Mouse (Mus musculus): ENCODE measurements at regions not wholly inside any gene's neighbourhood (a gene's known extent, or its start where the extent isn't known, plus 50 kb on each side); places are given as distances from the start of the nearest gene placed in this dataset.

DNA sequence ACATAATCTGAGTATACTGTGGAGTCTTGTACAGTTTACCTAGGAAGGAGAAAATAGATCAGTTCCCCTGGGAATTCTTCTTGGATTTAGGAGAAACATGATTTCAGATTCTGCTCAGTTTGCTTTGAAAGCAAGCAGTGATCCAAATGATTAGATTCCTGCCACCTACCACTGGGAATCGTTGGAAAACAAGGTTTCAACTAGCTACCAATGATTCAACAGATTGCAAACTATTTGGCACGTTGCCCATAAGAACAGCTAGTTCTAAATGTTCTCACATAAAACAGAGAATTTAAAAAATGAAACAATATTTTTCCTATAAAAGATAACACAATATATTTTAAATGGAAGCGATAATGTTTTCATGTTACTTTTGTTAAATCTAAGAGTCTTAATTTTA lies 54.8 kb downstream of the G6pd2 start:
- DNase-seq (ENCODE audit: low spot score in 2 of 2): peak in 1 of 2 experiments; percentile 64

Data from layer of hippocampus, postnatal 14 days (tissue).